Mouse (Mus musculus) adrenal gland, postnatal 25 days (tissue): ENCODE data around the gene Tmf1. TPM values are rescaled to one million over a fixed set of nuclear protein-coding genes. Genes with fewer than 3 reads are reported as not detected.
A peak's percentile ranks its signal among the peaks of the same experiment; 100 is the strongest.

ENCODE experiments used
- DNase-seq: peaks from one replicate; pipeline ENCODE4 v3.0.0; 2021; ENCODE audit warnings: mixed read lengths
- total RNA-seq: library from RNA; stranded (reverse); gene quantifications from 2 replicates; pipeline ENCODE4 v1.2.3, GENCODE M21; 2021

Tmf1 gene
- total RNA-seq, 1 experiment from 2014 or later: 49.5 TPM

- peak; percentile 20 for DNase-seq
Measured at GRCm38 (mm10) chr6:97106777-97107176, 72.1 kb downstream of the Tmf1 start.

- DNase-seq: no peak
Measured at GRCm38 (mm10) chr6:97106106-97106505, 72.8 kb downstream of the Tmf1 start.

- peak; percentile 18 for DNase-seq
Measured at GRCm38 (mm10) chr6:97104264-97104852, 74.6 kb downstream of the Tmf1 start.

Other genes starting within 250 kb of the Tmf1 start
- gene Fam19a4, start 118.7 kb downstream of the Tmf1 start, total RNA-seq: 1.9 and 2.2 TPM in 2 replicates
- 39.1 and 65.3 TPM in 2 replicates for gene Eogt, start 29.9 kb downstream of the Tmf1 start, total RNA-seq
- gene Uba3, start 26.5 kb upstream of the Tmf1 start, total RNA-seq: 59.7 and 61.6 TPM in 2 replicates
- 127 and 130 TPM in 2 replicates for gene Arl6ip5, start 31.6 kb upstream of the Tmf1 start, total RNA-seq
- gene Lmod3, start 73.6 kb upstream of the Tmf1 start, total RNA-seq: not detected in 2 replicates